ENCODE assay signal across 9 mouse cellular contexts in the genomic region with DNA sequence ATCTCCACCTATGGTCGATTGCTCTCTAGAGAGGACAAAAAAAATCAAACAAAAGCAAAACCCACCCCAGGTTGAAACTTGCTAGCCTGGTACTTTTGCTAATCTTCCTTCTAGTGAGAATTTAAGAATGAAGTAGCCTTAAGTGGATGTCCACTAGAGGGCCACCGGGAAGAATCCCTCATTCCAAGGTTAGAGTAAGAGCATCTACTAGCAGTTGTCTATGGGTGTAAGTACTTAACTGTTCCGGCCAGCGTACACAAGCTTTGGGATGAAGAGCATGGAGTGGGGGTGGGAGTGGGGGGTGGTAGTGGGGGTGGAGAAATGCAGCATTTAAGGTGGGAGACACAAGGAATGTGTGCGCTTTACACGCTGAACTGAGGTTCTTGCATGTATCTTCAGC. TPM values are rescaled to one million over a fixed set of nuclear protein-coding genes. Genes with fewer than 3 reads are reported as not detected.
DNase-seq lines count a peak whose midpoint lies in the region; ATAC-seq and TF ChIP-seq lines count a peak whose summit lies in the region.
"Had no signal": no experiment of that assay in that cellular context is flagged by ENCODE, and none has a peak within 500 bp of the region (broad histone marks: within the 10 kb centered on the region; RNA-seq: fewer than 3 reads in every experiment).

No protein-coding gene starts in this region.

- no peak overlapping the region for H3K4me2 ChIP-seq in heart, embryonic 11.5 days
- no peak overlapping the region for H3K4me2 ChIP-seq in lung, postnatal 0 days (replicated peaks; ENCODE audit: low read depth, low read length)
- H3K4me2 ChIP-seq: heart, embryonic 13.5 days had no signal

- intact Hi-C loops in heart, adult 2 months (cut with DNase I), result loop anchor here (2.0 kb wide), 1 partner anchor 114 kb away; no protein-coding TSS in a partner anchor

- H3K9ac ChIP-seq in heart, adult 2 months (ENCODE audit: low read depth, low read length), result no peak overlapping the region
- H3K9ac ChIP-seq in heart, embryonic 11.5 days (ENCODE audit: low read depth, low read length), result no peak overlapping the region
- H3K9ac ChIP-seq in lung, postnatal 0 days (replicated peaks; ENCODE audit: low read depth), result no peak overlapping the region
- H3K9ac ChIP-seq: heart, embryonic 13.5 days had no signal

- no peak for ATAC-seq in heart, embryonic 11.5 days (replicated peaks; ENCODE audit: insufficient number of reproducible peaks, low FRiP score, low TSS enrichment)
- no peak for ATAC-seq in lung, postnatal 0 days

- 50% methylated on average over 6 of the region's 6 CpGs for WGBS in heart, adult 2 months
- 49% methylated on average over 6 of the region's 6 CpGs for WGBS in heart, embryonic 11.5 days (ENCODE audit: insufficient replicate concordance)
- WGBS in lung, postnatal 0 days, result 40% methylated on average over 6 of the region's 6 CpGs

- peak; percentile 71 for TF ChIP-seq CTCF in heart, adult 2 months (IDR thresholded peaks at IDR 0.05)
- TF ChIP-seq CTCF in cortical plate, adult 2 months (IDR thresholded peaks at IDR 0.05; ENCODE audit: extremely low read depth, insufficient read depth, low read length), result peak; percentile 24; the same call in 1 of the 2 replicates
- peak; percentile 67 for TF ChIP-seq CTCF in lung, postnatal 0 days (IDR thresholded peaks at IDR 0.05)

- H3K9me3 ChIP-seq in heart, embryonic 11.5 days (replicated peaks; ENCODE audit: control insufficient read depth, low read length), result no peaks in the 10 kb centered on the region
- H3K9me3 ChIP-seq in lung, postnatal 0 days (ENCODE audit: low read length), result no peaks in the 10 kb centered on the region
- H3K9me3 ChIP-seq: heart, embryonic 13.5 days had no signal

- no peaks in the 10 kb centered on the region for H3K27me3 ChIP-seq in heart, adult 2 months (ENCODE audit: control insufficient read depth, insufficient read depth, low read length)
- H3K27me3 ChIP-seq in heart, embryonic 11.5 days (ENCODE audit: control insufficient read depth, insufficient read depth, low read length), result peaks cover 9% of the 10 kb centered on the region
- H3K27me3 ChIP-seq in lung, postnatal 0 days (replicated peaks; ENCODE audit: insufficient read depth, low read length), result no peaks in the 10 kb centered on the region

- no peak overlapping the region for H3K27ac ChIP-seq in heart, adult 2 months
- no peak overlapping the region for H3K27ac ChIP-seq in heart, embryonic 11.5 days (ENCODE audit: low read depth, low read length)
- H3K27ac ChIP-seq in cortical plate, adult 2 months (ENCODE audit: insufficient read depth, low read length), result no peak overlapping the region
- no peak overlapping the region for H3K27ac ChIP-seq in lung, postnatal 0 days (ENCODE audit: low read length)
- H3K27ac ChIP-seq: heart, embryonic 13.5 days had no signal

- no peaks in the 10 kb centered on the region for H3K4me1 ChIP-seq in heart, adult 2 months (ENCODE audit: control insufficient read depth, insufficient read depth, low read length)
- H3K4me1 ChIP-seq in heart, embryonic 11.5 days (ENCODE audit: control insufficient read depth, insufficient read depth, low read length), result no peaks in the 10 kb centered on the region
- no peaks in the 10 kb centered on the region for H3K4me1 ChIP-seq in cortical plate, adult 2 months (ENCODE audit: control insufficient read depth, insufficient read depth, low read length)
- no peaks in the 10 kb centered on the region for H3K4me1 ChIP-seq in lung, postnatal 0 days (ENCODE audit: insufficient read depth, low read depth, low read length)

- no peaks in the 10 kb centered on the region for H3K79me2 ChIP-seq in heart, adult 2 months (replicated peaks; ENCODE audit: control insufficient read depth, insufficient read depth, low read length)

- TF ChIP-seq EP300 in heart, adult 2 months (IDR thresholded peaks at IDR 0.05; ENCODE audit: insufficient read depth, low read depth, low read length), result no peak
- no peak for TF ChIP-seq EP300 in lung, postnatal 0 days (IDR thresholded peaks at IDR 0.05)

- DNase-seq in heart, adult 2 months, result no peak
- DNase-seq in right cerebral cortex, adult 2 months (ENCODE audit: low spot score in 2 of 2), result peak; percentile 47 to 63
- no peak for DNase-seq in right cerebral cortex, postnatal 25 days
- DNase-seq in lung, postnatal 0 days (ENCODE audit: low spot score), result peak; percentile 68
- DNase-seq in spleen, adult 18-20 months, result no peak
- no peak for DNase-seq in thymus, postnatal 4 days

- TF ChIP-seq POLR2A in heart, adult 2 months (IDR thresholded peaks at IDR 0.05; ENCODE audit: insufficient read depth, low read depth, low read length), result no peak
- TF ChIP-seq POLR2A in cortical plate, adult 2 months (IDR thresholded peaks at IDR 0.05; ENCODE audit: extremely low read depth, insufficient read depth, low read length), result no peak

- H3K36me3 ChIP-seq in heart, adult 2 months (ENCODE audit: control insufficient read depth, insufficient read depth, low read length), result no peaks in the 10 kb centered on the region
- H3K36me3 ChIP-seq in heart, embryonic 11.5 days (ENCODE audit: control insufficient read depth, insufficient read depth, low read length), result no peaks in the 10 kb centered on the region
- H3K36me3 ChIP-seq in lung, postnatal 0 days (ENCODE audit: insufficient read depth, low read length), result no peaks in the 10 kb centered on the region
- H3K36me3 ChIP-seq: heart, embryonic 13.5 days had no signal

- H3K4me3 ChIP-seq in heart, adult 2 months, result no peak overlapping the region
- no peak overlapping the region for H3K4me3 ChIP-seq in heart, embryonic 11.5 days (ENCODE audit: low read depth, low read length)
- H3K4me3 ChIP-seq in cortical plate, adult 2 months (ENCODE audit: insufficient read depth, low read length), result no peak overlapping the region
- H3K4me3 ChIP-seq in lung, postnatal 0 days (ENCODE audit: low read depth, low read length), result no peak overlapping the region
- H3K4me3 ChIP-seq: heart, embryonic 13.5 days had no signal

RNA-seq across cellular contexts. Expression of a gene that starts 17.4 kb away (rescaled TPM):
- total RNA-seq in heart, adult 2 months (2021), result 10 to 100 TPM; 34.5 to 39.1 TPM
- 21.3 and 37.3 TPM in 2 replicates for polyA plus RNA-seq in heart, adult 2 months (2012; rRNA removed)
- 48.0 and 49.1 TPM in 2 replicates for polyA plus RNA-seq in heart, embryonic 11.5 days (2014; fragmentation: Nextera tagmentation; extraction: Ambion mirVana)
- polyA plus RNA-seq in cortical plate, adult 2 months (2012; rRNA removed), result 43.0 and 43.7 TPM in 2 replicates
- polyA plus RNA-seq in lung, postnatal 0 days (2015; fragmentation: Nextera tagmentation; extraction: Ambion mirVana), result 23.9 and 25.2 TPM in 2 replicates

RNA-seq across cellular contexts. Expression of a gene that starts 19.2 kb away (rescaled TPM):
- total RNA-seq in heart, adult 2 months (2021), result 100 to 1,000 TPM; 171 to 195 TPM
- polyA plus RNA-seq in heart, adult 2 months (2012; rRNA removed), result 56.3 and 128 TPM in 2 replicates
- polyA plus RNA-seq in heart, embryonic 11.5 days (2014; fragmentation: Nextera tagmentation; extraction: Ambion mirVana), result 323 and 330 TPM in 2 replicates
- polyA plus RNA-seq in cortical plate, adult 2 months (2012; rRNA removed), result 146 and 158 TPM in 2 replicates
- 121 and 125 TPM in 2 replicates for polyA plus RNA-seq in lung, postnatal 0 days (2015; fragmentation: Nextera tagmentation; extraction: Ambion mirVana)

Comparison
In these comparisons a context has a peak if more than half of its experiments do, and no peak if none do; other contexts are left out.
1. DNase-seq: peak in right cerebral cortex, adult 2 months (2 of 2) and lung, postnatal 0 days (single experiment); none in heart, adult 2 months (0 of 2), right cerebral cortex, postnatal 25 days (single experiment), spleen, adult 18-20 months (0 of 2) and thymus, postnatal 4 days (single experiment).
2. Peak in every context shown above with its lines, with median percentiles within 50 percentile points of each other: CTCF ChIP-seq.